Mouse (Mus musculus) heart, postnatal 0 days (tissue): ENCODE measurements around the gene Timm22. TPM values are rescaled to one million over a fixed set of nuclear protein-coding genes. Genes with fewer than 3 reads are reported as not detected.

Experiments
- ATAC-seq: fragments of 200-750 bp; cut with Nextera tagmentation; 2 replicates; pipeline ENCODE4 v1.8.0; 2017; ENCODE audit warnings: low read depth, moderate number of reproducible peaks, moderate library complexity; ENCODE audit not compliant: insufficient read depth
- DNase-seq: peaks from one replicate; pipeline ENCODE4 v3.0.0-alpha.2; 2016; ENCODE audit warnings: low spot score
- H3K27ac ChIP-seq: fragments of 300-500 bp; sonication (generic); 2 replicates; pipeline ENCODE4 v1.5.1; 2014; ENCODE audit warnings: low read depth, mild to moderate bottlenecking
- H3K27me3 ChIP-seq: fragments of 300-500 bp; sonication (generic); 2 replicates; pipeline ENCODE4 v1.6.1; 2014; ENCODE audit warnings: low read length, mixed read lengths; ENCODE audit not compliant: control insufficient read depth, insufficient read depth
- H3K36me3 ChIP-seq: fragments of 300-500 bp; sonication (generic); replicated peaks from 2 replicates; pipeline ENCODE4 v1.6.1; 2014; ENCODE audit warnings: low read length, mixed read lengths; ENCODE audit not compliant: control insufficient read depth, insufficient read depth
- H3K4me1 ChIP-seq: fragments of 300-500 bp; sonication (generic); 2 replicates; pipeline ENCODE4 v1.6.1; 2014; ENCODE audit warnings: antibody characterized with exemption; ENCODE audit not compliant: control insufficient read depth, insufficient read depth
- H3K4me2 ChIP-seq: fragments of 300-500 bp; sonication (generic); 2 replicates; pipeline ENCODE4 v1.6.1; 2014; ENCODE audit warnings: low read depth, mild to moderate bottlenecking, low read length, moderate library complexity
- H3K4me3 ChIP-seq: fragments of 300-500 bp; sonication (generic); 2 replicates; pipeline ENCODE4 v1.5.1; 2014; ENCODE audit warnings: low read depth, low read length
- H3K9ac ChIP-seq: fragments of 300-500 bp; sonication (generic); replicated peaks from 2 replicates; pipeline ENCODE4 v1.6.1; 2014; ENCODE audit warnings: low read depth, low read length, mixed read lengths
- H3K9me3 ChIP-seq: fragments of 300-500 bp; sonication (generic); replicated peaks from 2 replicates; pipeline ENCODE4 v1.6.1; 2016; ENCODE audit warnings: low read length; ENCODE audit not compliant: control insufficient read depth
- CTCF ChIP-seq: IDR thresholded peaks from 2 replicates; pipeline ENCODE4 v1.5.1; 2016; ENCODE audit warnings: antibody characterized with exemption, control low read depth, low read depth
- EP300 ChIP-seq: IDR thresholded peaks from 2 replicates; pipeline ENCODE4 v1.6.1; 2016; ENCODE audit warnings: antibody characterized with exemption, low read depth
- WGBS: fragments of 180-500 bp; shearing (Covaris S2); extraction: QIAGEN DNeasy Blood & Tissue Kit; methylation state at CpG from one replicate; pipeline ENCODE4 v1.1.7; 2014; 5-methylcytosine and 5-hydroxymethylcytosine counted together
- polyA plus RNA-seq: library from polyadenylated mRNA; unstranded; fragments of >200 nt; fragmentation: Nextera tagmentation; extraction: Ambion mirVana; gene quantifications from 2 replicates; pipeline ENCODE4 v1.2.1, GENCODE M21; 2015
- total RNA-seq: library from RNA; depleted of rRNA; stranded (reverse); fragments of >200 nt; gene quantifications from 2 replicates; pipeline ENCODE4 v1.2.3, GENCODE M21; 2014; ENCODE audit warnings: low replicate concordance

Timm22 gene
- total and polyA plus RNA-seq, 2 experiments from 2014 or later, result 20.1 to 90.5 TPM

GRCm38 (mm10) chr11:76450202-76450561, 43.4 kb downstream of the Timm22 start:
- TF ChIP-seq CTCF (no peak), EP300 (no peak)
- ATAC-seq, result no peak
- no peak overlapping the region; the same call in 1 of the 2 replicates for H3K27ac ChIP-seq

GRCm38 (mm10) chr11:76454492-76454891, 47.7 kb downstream of the Timm22 start:
- ATAC-seq, result peak; percentile 77
- Histone ChIP-seq H3K27me3 (no peaks in the 10 kb centered on the region), H3K36me3 (peaks cover 51% of the 10 kb centered on the region), H3K4me1 (no peaks in the 10 kb centered on the region), H3K9me3 (no peaks in the 10 kb centered on the region), H3K27ac (no peak overlapping the region), H3K4me2 (no peak overlapping the region), H3K4me3 (no peak overlapping the region), H3K9ac (no peak overlapping the region)
- 52% methylated on average over 5 of the region's 5 CpGs for WGBS
- TF ChIP-seq EP300 (no peak), CTCF (peak; percentile 95)
- peak; percentile 77 for DNase-seq

More at GRCm38 (mm10) chr11:76450202-76450561, 43.4 kb downstream of the Timm22 start:
- no peak overlapping the region for H3K9ac ChIP-seq
- no peak overlapping the region for H3K4me2 ChIP-seq
- WGBS, result 63% methylated on average over 3 of the region's 3 CpGs
- peaks cover 34% of the 10 kb centered on the region for H3K36me3 ChIP-seq
- DNase-seq, result no peak
- no peaks in the 10 kb centered on the region for H3K27me3 ChIP-seq
- no peaks in the 10 kb centered on the region for H3K4me1 ChIP-seq
- H3K9me3 ChIP-seq, result no peaks in the 10 kb centered on the region
- no peak overlapping the region for H3K4me3 ChIP-seq

- peak; percentile 69 for DNase-seq
- no peaks in the 10 kb centered on the region for H3K4me1 ChIP-seq
- H3K4me2 ChIP-seq, result no peak overlapping the region
- TF ChIP-seq EP300 (no peak), CTCF (peak; percentile 97)
- WGBS, result 24% methylated on average over 6 of the region's 6 CpGs
- no peaks in the 10 kb centered on the region for H3K27me3 ChIP-seq
- H3K27ac ChIP-seq, result no peak overlapping the region
- H3K4me3 ChIP-seq, result no peak overlapping the region
- peaks cover 56% of the 10 kb centered on the region for H3K36me3 ChIP-seq
- ATAC-seq, result peak; percentile 72
- H3K9me3 ChIP-seq, result no peaks in the 10 kb centered on the region
- no peak overlapping the region for H3K9ac ChIP-seq
Observed at GRCm38 (mm10) chr11:76456233-76456632, 49.5 kb downstream of the Timm22 start.

- ATAC-seq (no peak), DNase-seq (no peak)
- TF ChIP-seq EP300 (no peak), CTCF (no peak)
- Histone ChIP-seq H3K27me3 (no peaks in the 10 kb centered on the region), H3K4me2 (no peak overlapping the region), H3K4me1 (no peaks in the 10 kb centered on the region), H3K9me3 (no peaks in the 10 kb centered on the region), H3K27ac (no peak overlapping the region), H3K9ac (no peak overlapping the region), H3K4me3 (no peak overlapping the region), H3K36me3 (peaks cover 56% of the 10 kb centered on the region)
- 79% methylated on average over 10 of the region's 10 CpGs for WGBS
Observed at GRCm38 (mm10) chr11:76456897-76457296, 50.1 kb downstream of the Timm22 start.

GRCm38 (mm10) chr11:76458730-76459129, 52.0 kb downstream of the Timm22 start:
- WGBS, result 86% methylated on average over 9 of the region's 9 CpGs
- Histone ChIP-seq H3K9me3 (no peaks in the 10 kb centered on the region), H3K27ac (no peak overlapping the region), H3K27me3 (no peaks in the 10 kb centered on the region), H3K9ac (no peak overlapping the region), H3K36me3 (peaks cover 65% of the 10 kb centered on the region), H3K4me2 (no peak overlapping the region), H3K4me1 (no peaks in the 10 kb centered on the region), H3K4me3 (no peak overlapping the region)
- no peak for TF ChIP-seq CTCF
- no peak for TF ChIP-seq EP300
- no peak for ATAC-seq
- DNase-seq, result no peak

GRCm38 (mm10) chr11:76459489-76459888, 52.7 kb downstream of the Timm22 start:
- H3K27me3 ChIP-seq, result no peaks in the 10 kb centered on the region
- H3K4me3 ChIP-seq, result no peak overlapping the region
- no peak overlapping the region for H3K9ac ChIP-seq
- H3K4me1 ChIP-seq, result no peaks in the 10 kb centered on the region
- DNase-seq (no peak), ATAC-seq (no peak)
- WGBS, result 51% methylated on average over 3 of the region's 3 CpGs
- no peak overlapping the region for H3K27ac ChIP-seq
- H3K4me2 ChIP-seq, result no peak overlapping the region
- TF ChIP-seq EP300 (no peak), CTCF (no peak)
- no peaks in the 10 kb centered on the region for H3K9me3 ChIP-seq
- H3K36me3 ChIP-seq, result peaks cover 65% of the 10 kb centered on the region
